Mouse (Mus musculus): ENCODE measurements around the gene Nosip.

The Nosip gene

DNA sequence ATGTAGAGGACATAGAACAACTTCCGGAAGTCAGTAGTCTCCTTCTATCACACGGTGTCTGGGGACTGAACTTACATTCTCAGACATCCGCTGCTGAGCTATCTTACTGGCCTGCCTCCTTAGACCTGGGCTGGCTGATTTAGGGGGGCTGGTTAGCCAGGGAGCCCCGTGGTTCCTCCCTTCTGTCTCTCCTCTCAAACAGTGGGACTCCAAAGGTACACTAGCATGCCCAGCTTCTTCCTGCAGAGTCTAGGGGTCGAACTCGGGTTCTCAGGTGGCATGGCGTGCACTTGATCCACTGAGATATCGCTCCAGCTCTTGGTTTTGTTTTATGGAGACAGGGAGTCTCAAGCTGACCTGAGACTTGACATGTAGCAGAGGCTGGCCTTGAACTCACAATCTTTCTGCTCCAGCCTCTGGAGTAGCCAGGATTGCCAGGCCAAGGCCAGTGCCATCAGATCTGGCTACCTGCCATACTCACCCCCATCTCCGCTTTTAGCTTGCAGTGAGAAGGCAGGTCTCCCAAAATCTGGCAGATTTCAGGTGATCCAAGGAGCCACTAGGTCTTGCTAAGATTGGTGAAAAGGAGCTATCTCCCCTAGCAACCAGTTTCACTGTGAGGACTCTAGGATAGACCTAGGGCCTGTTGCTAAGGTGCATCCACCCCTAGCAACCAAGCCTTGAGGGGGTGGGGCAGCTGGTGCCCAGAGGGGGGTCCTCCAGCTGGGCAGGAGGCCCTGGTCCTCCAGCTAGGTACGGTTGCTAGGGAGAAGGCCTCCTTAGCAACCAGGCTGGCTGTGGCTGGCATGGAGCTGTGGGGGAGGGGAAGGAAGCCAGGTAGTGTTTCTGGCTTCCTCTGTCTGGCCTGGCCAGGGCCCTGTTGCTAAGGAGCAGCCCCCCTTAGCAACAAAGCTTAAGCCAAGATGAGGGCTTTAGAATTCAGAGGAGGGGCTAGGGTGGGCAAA, 3.3 kb upstream of the Nosip start:
- DNase-seq (ENCODE audit: low spot score in 2 of 2) = no peak

DNA sequence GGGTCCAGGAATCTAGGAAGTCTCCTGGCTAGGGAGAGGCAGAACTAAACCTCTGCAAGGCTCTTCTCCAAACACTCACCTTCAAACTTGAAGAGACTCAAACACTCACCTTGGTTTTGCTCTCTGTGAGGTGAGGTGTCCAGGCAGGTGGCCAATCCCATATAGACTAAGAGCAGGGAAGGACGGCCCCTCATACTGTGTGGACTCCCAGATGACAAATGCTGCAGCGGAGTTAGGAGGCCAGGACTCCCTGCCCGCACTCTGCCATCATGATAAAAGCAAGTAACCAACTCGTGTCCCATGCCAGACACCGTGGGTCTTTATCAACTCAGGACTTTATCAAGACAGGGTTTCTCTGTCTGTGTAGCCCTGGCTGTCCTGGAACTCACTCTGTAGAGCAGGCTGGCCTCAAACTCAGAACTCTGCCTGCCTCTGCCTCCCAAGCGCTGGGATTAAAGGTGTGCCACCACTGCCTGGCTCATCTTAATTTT, 1.6 kb upstream of the Nosip start:
- no peak for DNase-seq (ENCODE audit: low spot score in 2 of 2)

DNA sequence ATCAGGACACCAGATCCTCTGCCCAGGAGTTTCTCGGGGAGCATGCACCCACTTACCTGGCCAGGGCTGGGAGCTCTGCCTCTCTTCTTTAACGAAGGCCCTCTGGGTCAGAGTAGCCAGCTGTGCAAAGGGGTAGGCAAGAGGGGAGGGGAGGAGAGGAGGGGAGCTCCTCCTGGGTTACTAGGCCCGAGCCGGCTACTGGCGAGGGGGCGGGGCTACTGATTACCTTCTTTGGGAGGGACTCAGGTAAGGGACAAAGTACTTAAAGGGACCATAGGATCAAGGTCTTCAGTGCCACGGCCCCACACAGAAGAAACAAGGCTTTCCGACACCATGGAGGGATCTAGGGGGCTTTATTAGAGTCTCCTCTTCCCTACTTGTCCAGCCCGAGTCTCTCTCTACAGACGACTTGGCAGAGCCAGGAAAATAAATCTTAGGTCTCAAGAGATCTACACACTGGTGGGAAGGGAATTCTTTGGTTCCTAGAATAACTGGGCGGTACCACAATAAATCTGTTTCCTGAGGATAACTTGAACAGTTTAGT, 625 bp upstream of the Nosip start:
- DNase-seq (ENCODE audit: low spot score in 2 of 2) = no peak

DNA sequence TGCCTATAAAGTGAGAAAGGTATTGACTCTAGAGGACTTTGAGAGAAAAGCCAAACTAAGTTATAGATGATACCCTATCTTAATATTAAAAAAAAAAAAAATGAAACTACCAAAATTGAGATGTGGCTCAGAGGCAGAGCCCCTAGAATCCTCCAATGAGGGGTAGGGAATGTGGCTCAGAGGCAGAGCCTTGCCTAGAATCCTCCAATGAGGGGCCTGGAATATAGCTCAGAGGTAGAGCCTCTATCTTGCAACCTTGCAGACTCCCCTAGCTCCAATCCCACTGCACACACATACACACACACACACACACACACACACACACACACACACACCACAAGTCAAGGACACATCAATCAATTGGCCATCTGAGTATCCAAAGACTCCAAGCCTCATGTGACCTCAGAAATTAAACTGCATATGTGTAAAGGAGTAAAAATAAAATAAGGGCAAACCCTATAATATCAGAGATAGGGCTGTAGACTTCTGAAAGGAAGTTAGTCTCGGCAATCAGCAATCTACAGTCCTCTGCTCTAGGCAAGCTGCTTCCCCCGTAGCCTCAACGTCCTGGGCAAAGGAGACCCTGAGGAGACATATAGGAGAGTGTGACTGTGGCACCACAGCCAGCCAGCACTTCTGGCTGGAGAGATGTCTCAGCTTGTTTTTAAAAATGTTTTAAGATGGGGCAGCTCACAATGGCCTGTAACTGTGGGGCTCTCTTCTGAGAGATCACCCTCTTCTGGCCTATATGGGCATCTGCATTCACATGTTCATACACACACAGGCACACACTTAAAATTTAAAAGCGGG, 5.2 kb downstream of the Nosip start:
- no peak for DNase-seq (ENCODE audit: low spot score in 2 of 2)

DNA sequence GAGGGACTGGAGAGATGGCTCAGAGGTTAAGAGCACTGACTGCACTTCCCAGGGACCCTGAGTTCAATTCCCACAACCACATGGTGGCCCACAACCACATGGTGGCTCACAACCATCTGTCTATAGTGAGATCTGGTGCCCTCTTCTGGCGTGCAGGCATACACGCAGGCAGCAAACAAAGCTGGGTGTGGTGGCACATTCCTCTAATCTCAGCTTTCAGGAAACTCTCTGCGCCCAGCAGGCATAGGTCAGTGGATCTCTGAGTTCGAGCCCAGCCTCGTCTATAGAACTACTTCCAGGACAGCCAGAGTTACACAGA, 5.7 kb downstream of the Nosip start:
- DNase-seq (ENCODE audit: low spot score in 2 of 2) = no peak

DNA sequence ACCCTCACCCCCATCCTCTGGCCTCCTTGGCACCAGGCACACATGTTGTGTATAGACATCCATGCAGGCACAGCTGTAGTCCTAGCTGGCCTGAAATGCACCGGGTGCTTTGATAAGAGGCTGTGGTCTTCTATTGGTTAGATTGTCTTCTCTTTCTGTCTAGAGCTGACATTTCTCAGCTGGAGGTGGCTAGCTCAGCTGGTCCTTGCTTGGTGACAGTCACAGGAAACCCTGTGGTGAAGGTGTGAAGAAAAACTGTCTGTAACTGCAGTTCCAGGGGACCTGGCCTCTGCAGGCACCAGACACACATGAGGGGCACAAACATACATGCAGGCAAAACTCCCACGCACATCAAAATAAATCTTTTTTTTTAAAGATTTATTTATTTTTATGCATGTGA, 7.4 kb downstream of the Nosip start:
- no peak for DNase-seq (ENCODE audit: low spot score in 2 of 2)

DNA sequence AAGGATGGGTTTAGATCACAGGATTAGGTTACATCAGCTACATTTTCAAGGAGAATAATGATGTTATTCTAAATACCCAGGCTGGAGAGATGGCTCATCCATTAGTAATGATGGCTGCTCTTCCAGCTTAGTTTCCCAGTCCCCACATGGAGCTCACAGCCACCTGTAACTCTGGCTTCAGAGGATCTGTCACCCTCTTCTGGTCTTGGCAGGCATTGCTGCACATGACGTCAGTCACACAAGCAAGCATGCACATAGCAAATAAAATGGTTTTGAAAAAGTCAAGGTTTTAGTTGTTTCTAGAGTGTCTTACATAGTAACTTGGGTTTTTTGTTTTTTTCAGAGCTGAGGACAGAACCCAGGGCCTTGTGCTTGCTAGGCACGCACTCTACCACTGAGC, 10.0 kb downstream of the Nosip start:
- no peak for DNase-seq (ENCODE audit: low spot score in 2 of 2)

DNA sequence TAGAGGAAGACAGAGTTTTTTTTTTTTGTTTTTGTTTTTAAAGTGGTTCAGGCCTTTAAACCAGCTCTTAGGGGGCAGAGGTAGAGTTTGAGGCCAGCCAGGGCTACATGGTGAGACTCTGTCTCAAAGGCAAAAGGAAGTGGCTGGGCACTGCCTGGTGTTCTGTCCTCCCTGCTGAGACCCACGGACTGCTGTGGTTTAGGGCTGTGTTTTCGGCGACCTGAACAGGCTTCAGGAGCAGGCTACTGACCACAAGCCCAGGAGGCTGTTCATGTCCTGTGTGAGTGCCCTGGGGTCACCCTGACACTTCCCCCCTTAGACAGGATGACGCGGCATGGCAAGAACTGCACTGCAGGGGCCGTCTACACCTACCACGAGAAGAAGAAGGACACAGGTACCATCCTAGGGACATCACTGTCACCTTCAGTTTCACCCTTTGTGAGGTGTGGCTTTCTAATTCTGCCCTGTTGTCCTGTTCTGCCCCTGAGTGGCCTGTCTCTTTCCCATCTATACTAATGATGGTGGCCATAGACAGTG, 11.0 kb downstream of the Nosip start:
- no peak for DNase-seq (ENCODE audit: low spot score in 2 of 2)

DNA sequence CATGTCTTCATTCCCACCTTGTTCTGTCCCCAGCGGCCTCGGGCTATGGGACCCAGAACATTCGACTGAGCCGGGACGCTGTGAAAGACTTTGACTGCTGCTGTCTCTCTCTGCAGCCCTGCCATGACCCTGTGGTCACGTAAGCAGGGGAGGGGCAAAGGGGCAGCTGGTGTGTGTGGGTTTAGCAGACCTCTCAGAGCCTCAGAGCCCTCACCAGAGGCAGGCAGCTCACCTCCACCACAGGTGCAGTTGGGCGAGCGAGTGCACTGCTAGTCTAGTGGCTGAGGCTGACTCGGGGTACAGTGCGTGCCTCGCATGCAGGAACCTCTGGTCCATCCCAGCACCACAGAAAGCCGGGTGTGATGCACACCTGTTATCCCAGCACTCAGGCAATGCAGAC, 11.7 kb downstream of the Nosip start:
- no peak for DNase-seq (ENCODE audit: low spot score in 2 of 2)

DNA sequence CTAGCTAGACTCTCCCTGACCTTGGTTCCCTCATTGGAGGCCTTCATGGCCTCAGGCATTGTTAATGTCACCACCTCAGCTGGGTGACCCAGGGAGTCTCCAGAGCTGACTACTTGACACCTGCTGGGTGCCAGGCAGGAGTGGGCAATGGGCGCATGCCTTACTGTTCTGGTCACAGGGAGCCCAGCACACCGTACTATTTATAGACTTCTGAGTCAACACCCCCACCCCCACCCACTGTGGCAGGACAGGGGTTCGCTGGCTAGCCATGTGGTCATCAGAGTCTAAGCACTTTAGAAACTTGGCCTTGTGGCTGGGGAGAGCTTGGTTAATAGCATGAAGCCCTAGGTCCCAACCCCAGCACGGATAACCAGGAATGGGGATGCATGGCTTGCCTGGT, 13.2 kb downstream of the Nosip start:
- no peak for DNase-seq (ENCODE audit: low spot score in 2 of 2)

DNA sequence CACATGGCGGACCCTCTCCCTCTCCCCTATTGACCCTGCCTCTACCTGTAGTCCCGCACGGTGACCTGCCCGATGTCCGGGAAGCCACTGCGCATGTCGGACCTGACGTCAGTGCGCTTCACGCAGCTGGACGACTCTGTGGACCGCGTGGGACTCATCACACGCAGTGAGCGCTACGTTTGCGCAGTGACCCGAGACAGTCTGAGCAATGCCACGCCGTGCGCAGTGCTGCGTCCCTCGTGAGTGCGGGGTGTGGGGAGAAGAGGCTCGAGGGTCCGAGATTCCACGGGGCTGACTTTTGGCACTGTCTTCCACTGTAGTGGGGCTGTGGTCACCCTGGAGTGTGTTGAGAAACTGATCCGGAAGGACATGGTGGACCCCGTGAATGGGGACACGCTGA, 14.3 kb downstream of the Nosip start:
- DNase-seq (ENCODE audit: low spot score in 2 of 2) = no peak

DNA sequence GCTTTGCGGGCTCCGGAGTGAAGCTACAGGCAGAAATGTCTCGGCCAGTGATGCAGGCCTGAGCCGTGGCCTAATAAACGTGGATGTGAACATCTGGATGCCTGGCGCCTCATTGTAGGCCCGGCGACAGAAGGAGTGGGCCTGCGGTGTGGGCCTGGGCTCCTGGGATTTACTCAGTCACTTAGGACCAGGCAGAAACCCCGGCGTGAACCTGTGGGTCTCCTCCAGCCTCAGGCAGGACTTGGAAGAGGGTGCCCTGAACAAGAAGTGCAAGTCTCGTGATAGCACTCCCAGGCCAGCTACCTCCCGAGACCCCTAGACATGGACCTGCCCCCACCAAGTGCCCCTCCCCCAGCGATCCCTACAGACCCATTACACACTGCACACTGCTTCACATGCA, 15.1 kb downstream of the Nosip start:
- no peak for DNase-seq (ENCODE audit: low spot score in 2 of 2)

DNA sequence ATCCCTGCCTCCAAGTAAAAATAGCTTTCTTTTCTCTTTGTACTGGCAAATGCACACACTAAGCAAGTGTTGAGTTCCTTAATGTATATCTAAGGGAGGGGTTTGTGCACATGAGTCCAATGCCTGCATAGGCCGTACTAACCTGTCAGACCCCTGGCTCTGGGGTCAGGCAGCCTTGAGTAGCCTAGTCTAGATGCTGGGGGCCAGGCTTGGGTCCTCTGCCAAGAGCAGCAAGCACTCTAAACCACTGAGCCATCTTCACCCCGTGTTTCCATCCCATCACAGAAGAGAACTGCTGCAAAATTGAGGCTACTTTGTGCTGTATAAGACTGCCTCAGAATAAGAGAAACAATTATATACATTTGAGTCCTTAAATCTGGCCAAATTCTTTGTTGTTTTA, 15.6 kb downstream of the Nosip start:
- DNase-seq (ENCODE audit: low spot score in 2 of 2) = no peak

DNA sequence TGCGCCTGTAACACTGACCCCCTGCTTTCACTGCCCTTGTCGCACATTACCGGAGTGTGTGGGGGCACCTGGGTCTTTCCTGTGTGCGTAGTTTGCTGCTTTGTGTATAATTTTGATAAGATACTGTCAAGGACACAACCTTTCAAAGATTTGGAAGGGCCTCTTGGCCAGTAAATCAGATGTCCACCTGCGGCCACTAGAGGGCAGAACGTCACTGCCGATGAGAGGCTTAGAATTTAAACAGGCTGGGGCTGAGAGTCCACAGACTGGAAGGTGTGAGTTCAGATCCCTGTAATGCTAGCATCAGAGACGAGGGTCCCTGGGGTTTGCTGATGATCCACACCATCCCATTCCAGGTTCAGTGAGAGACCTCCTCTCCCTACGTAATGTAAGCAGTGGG, 16.3 kb downstream of the Nosip start:
- peak in 1 of 2 experiments; percentile 60 for DNase-seq (ENCODE audit: low spot score in 2 of 2)

DNA sequence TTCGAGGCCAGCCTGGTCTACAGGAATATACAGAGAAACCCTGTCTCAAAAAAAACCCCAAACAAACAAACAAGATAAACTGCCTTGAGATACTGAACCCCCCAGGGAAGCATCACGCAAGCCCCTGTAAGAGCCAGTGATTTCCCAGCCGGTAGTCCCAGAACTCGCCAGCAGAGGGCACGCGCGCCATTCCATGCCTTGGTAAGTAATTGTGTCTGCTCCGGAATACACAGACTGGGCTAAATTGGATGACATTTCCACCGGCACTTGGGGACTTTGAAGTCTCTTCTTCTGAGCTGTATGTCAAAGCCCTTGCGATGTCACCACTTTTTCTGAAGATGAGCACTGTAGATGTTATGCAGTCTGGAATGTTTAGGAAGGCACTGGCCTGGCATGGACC, 17.6 kb downstream of the Nosip start:
- DNase-seq (ENCODE audit: low spot score in 2 of 2) = peak; percentile 74 to 87

DNA sequence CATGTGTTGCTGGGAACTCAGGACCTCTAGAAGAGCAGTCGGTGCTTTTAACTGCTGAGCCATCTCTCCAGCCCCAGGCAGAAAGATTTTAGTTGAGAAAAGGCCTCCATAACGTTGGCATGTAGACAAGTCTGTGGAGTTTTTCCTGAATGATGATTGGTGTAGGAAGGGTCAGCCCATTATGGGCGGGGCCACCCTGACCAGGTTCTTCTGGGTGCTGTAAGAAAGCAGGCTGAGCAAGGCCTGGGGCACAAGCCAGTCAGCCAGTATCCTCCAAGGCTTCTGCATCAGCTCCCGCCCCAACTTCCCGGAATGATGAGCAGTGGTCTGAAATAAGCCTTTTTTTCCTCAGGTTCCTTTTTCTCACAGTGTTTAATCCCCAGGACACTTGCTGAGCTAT, 18.8 kb downstream of the Nosip start:
- no peak for DNase-seq (ENCODE audit: low spot score in 2 of 2)

DNA sequence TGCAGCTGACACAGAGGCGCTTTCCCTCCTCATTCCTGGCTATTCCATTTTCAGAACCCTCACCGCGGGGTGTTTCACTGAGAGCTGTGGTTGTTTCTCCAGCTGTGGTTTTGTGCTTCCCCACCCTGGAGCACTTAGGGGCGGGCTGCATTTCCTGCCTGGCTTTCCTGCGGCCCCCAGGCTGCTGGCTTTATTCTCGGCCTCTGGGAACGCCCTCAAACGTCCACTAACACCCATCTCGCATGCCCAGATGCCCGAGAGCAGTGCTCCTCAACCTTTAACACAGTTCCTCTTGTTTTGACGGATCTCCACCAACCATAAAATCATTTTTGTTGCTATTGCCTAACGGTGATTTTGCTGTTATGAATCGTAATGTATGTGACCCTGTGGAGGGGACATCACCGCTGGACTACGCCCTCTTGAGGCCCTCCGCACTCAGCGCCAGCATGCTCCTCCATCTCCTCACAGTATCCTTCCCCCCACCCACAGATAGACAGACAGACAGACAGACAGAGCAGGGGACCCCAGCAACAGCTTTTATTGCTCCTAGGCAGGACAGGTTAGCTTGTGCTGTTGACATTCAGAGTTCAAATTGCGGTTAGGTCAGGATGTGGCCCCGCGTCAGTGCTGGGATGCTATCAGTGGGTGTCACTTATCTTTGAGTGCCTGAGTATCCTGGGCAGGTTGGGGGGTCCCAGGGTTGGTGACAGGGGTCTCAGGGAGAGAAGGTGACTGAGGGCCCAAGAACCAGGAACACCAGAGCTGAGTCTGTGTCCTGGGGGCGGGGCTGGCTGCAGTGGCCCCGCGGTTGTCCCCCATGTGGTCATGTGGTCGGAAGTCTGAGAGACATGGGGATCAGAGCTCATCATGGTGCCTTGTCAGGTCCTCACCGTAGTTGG, 20.4 kb downstream of the Nosip start:
- DNase-seq (ENCODE audit: low spot score in 2 of 2) = no peak

DNA sequence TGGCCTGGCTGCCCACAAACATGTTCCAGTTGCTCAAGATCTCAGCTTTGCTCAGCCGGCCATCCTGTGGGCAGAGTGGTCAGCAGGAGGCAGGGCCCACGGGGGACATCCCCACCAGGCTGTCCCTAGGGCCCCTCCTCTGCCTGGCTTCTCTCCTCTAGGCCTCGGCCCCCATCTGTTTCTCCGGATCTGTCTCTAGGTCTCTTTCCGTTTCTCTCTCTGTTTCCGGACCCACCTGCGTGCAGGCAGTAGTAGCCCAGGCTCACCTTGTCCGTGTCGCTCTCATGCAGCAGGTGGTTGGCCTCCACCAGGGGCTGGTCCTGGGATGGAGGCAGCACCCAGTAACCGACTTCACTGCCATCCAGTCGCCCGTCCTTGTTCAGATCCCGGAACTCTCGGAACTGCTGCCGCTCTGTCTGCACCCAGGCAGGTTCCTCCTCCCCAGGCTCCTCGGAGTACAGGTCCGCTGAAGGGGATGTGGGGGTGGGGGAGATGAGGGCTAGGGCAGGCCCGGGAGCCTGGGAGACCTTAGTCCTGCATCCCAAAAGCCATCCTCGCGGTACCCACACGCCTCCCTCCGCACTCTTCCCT, 21.2 kb downstream of the Nosip start:
- DNase-seq (ENCODE audit: low spot score in 2 of 2) = no peak

DNA sequence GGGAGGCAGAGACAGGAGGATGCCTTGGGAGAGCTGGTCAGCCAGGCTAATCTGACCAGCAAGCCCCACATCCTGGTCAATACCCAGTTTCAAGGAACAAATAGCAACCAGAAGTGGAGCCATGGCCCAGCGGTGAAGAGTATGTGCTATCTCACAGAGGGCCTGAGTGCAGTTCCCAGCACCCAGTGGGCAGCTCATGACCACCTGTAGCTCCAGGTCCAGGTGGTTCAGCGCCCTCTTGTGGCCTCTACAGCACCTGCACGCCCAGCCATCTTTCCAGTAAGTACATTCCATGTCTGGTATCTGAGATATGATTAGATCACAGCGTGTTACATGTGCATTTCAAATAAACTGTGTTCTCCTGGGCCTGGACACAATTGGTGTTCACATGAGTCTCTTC, 23.9 kb downstream of the Nosip start:
- no peak for DNase-seq (ENCODE audit: low spot score in 2 of 2)

DNA sequence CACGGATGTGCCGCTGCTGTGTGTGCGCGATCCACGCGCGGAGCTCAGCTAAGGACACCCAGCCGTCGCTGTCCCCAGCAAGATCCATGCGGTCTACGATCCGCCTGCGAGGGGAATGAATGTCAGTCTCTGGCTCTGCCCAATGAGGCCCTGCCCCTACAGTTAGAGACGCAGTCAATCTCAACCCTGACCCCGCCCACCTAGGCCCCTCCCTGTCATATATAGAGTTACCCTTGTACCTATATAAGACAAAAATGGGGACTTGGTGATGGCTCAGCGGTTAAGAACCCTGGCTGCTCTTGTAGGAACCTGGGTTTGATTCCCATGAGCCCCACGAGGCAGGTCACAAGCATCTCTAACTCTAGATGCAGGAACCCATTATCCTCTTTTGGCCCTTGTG, 26.4 kb downstream of the Nosip start:
- no peak for DNase-seq (ENCODE audit: low spot score in 2 of 2)
